Mouse (Mus musculus) skeletal muscle tissue, adult 2 months (tissue): ENCODE data around the gene Pqlc3.
A peak's percentile ranks its signal among the peaks of the same experiment; 100 is the strongest.
"Not testable (repeated sequence)": the region's sequence is repeated elsewhere in the genome, so short reads cannot be mapped to it uniquely, and the experiment has no call there.

Experiments
- DNase-seq: peaks from one replicate; pipeline ENCODE4 v3.0.0-alpha.2; 2012; ENCODE audit warnings: low read depth, low spot score

Gene Pqlc3

GRCm38 (mm10) chr12:16999739-17000497, at the start of gene Pqlc3:
Pqlc3 (minus strand) TSS chr12:17000408.
- DNase-seq = peak; percentile 74

GRCm38 (mm10) chr12:17049796-17050195, 49.6 kb upstream of the Pqlc3 start:
- no peak for DNase-seq

- no peak for DNase-seq
Observed at GRCm38 (mm10) chr12:17048979-17049612, 48.9 kb upstream of the Pqlc3 start.

- no peak for DNase-seq
Observed at GRCm38 (mm10) chr12:17043311-17043710, 43.1 kb upstream of the Pqlc3 start.

- no peak for DNase-seq
Observed at GRCm38 (mm10) chr12:17040567-17040966, 40.4 kb upstream of the Pqlc3 start.

GRCm38 (mm10) chr12:17039415-17039814, 39.2 kb upstream of the Pqlc3 start:
- DNase-seq = no peak

- no peak for DNase-seq
Observed at GRCm38 (mm10) chr12:17038246-17038645, 38.0 kb upstream of the Pqlc3 start.

GRCm38 (mm10) chr12:17037053-17037610, 36.9 kb upstream of the Pqlc3 start:
- no peak for DNase-seq

GRCm38 (mm10) chr12:17036532-17036931, 36.3 kb upstream of the Pqlc3 start:
- DNase-seq = no peak

GRCm38 (mm10) chr12:17035128-17035527, 34.9 kb upstream of the Pqlc3 start:
- no peak for DNase-seq

- DNase-seq = no peak
Observed at GRCm38 (mm10) chr12:17034671-17035070, 34.5 kb upstream of the Pqlc3 start.

- no peak for DNase-seq
Observed at GRCm38 (mm10) chr12:17033464-17033841, 33.2 kb upstream of the Pqlc3 start.

GRCm38 (mm10) chr12:17032694-17033463, 32.7 kb upstream of the Pqlc3 start:
- peak; percentile 70 for DNase-seq

- DNase-seq = no peak
Observed at GRCm38 (mm10) chr12:17024554-17025110, 24.4 kb upstream of the Pqlc3 start.

GRCm38 (mm10) chr12:17022145-17022544, 21.9 kb upstream of the Pqlc3 start:
- DNase-seq = no peak

GRCm38 (mm10) chr12:17021125-17021524, 20.9 kb upstream of the Pqlc3 start:
- DNase-seq = not testable (repeated sequence)

- DNase-seq = no peak
Observed at GRCm38 (mm10) chr12:17018468-17018867, 18.3 kb upstream of the Pqlc3 start.

GRCm38 (mm10) chr12:17015711-17016110, 15.5 kb upstream of the Pqlc3 start:
- DNase-seq = no peak

- DNase-seq = no peak
Observed at GRCm38 (mm10) chr12:17012067-17012899, 12.1 kb upstream of the Pqlc3 start.

- DNase-seq = peak; percentile 73
Observed at GRCm38 (mm10) chr12:17011100-17011870, 11.1 kb upstream of the Pqlc3 start, which contains the start of gene 2410004P03Rik. 2410004P03Rik (minus strand) TSS chr12:17011727.
